Mouse (Mus musculus): ENCODE results near the gene Papln.

Papln gene

DNA sequence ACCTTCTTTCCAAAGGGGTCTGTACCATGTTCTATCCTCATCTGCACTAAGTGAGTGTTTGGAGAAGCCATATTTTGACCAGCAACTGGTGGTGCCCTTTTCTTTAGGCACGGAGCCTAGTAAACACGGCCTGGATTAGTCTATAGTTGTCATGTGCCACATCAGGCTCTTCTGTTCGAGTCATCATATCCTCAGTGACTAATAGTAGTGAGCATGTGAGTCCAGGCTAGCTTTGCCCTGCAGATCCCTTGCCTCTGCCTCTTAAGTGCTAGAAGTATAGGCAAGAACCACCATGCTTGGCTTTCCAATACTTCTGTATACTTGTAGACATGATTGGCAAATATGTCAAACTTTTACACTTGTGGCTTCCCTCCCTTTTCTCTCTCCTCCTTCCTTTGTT is 70.5 kb downstream of the Papln start:
- no peak for DNase-seq (ENCODE audit: low spot score in 2 of 2)

DNA sequence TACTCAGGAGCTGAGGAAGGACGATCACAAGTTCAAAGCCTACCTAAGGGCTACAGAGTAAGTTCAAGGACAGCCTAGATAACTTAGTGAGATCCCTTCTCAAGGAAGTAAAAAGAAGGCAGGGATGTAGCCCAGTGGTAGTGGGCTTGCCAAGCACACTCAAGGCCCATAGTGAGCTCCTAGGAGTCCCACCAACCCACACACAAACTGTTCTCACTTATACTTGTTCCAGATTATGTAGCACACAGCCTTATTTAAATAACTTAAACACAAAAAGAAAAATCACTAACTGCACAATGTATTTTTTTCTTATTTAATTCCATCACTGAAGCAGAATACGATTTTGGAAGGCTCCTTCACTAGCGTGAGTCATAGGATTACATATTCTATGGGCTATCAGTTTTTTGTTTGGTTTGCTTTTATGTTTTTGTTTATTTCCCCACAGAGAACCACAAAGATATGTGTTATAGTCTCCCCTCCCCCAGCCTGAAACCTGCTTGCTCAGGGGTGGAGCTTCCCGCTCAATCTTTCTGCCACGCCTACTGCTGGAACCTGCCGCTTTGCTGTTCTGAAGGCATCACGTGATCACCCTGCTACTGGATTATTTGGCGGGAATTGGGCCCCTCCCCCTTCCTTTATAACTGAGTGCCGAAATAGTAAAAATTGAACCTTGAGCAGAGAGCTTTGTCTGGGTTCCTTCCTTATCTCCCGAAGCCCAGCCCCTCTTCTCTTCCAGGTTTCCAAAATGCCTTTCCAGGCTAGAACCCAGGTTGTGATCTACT is 78.2 kb downstream of the Papln start:
- no peak for DNase-seq (ENCODE audit: low spot score in 2 of 2)
